Mouse (Mus musculus) kidney, adult 2 months (tissue): ENCODE measurements at regions not wholly inside any gene's neighbourhood (a gene's known extent, or its start where the extent isn't known, plus 50 kb on each side); places are given as distances from the start of the nearest gene placed in this dataset.

ENCODE experiments used
- CTCF ChIP-seq: fragments of 200-500 bp; conservative IDR thresholded peaks from 2 replicates; pipeline ENCODE4 v1.5.1; 2011; ENCODE audit warnings: low read depth, mild to moderate bottlenecking, control low read depth, low read length, moderate library complexity, mixed read lengths; ENCODE audit not compliant: insufficient read depth, insufficient read length
- POLR2A ChIP-seq: fragments of 200-500 bp; IDR thresholded peaks from one replicate; pipeline ENCODE4 v1.6.1; 2011; ENCODE audit warnings: low read depth, low read length, control low read depth

DNA sequence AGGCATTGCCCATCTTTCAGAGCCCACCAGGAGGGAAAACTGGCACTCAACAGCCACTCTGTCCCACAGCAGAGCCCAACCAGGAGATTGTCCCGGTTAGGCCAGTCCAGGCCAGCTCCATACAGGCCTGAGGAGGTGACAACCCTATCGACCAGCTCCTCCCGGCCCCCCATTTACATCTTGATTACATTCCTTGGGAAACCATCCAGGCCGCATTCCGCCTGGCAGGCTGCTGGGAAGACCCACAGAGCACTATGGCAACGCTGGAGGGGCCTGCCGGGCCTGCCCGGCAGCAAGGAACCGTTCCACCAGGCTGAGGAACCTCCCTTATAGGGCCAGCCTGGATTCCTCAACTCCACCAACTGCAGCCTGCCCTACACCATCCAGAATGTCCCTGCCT, 149.7 kb downstream of the Efnb1 start:
- TF ChIP-seq CTCF (no peak), POLR2A (no peak)
